In the genomic region with DNA sequence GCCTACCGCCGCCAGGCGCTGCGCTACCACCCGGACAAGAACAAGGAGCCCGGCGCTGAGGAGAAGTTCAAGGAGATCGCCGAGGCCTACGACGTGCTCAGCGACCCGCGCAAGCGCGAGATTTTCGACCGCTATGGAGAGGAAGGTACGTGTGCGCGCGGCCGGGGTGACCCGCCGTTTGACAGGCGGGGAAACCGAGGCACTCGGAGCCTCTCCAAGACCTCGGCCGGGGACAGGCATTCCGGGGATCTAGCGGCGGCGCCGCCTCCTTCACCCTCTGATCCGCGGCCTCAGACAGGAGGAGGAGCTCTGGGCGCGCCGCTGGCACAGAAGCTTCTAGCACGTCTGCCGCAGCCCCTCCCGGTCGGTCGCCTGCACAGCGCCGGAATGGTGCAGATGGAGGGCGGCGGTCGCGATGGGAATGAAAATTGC, we compare ENCODE assay signal across 8 mouse cellular contexts. TPM values are rescaled to one million over a fixed set of nuclear protein-coding genes. Genes with fewer than 3 reads are reported as not detected.
DNase-seq lines count a peak whose midpoint lies in the region; ATAC-seq lines count a peak whose summit lies in the region.

No protein-coding gene starts in this region.

- no peaks in the 10 kb centered on the region for H3K9me3 ChIP-seq in embryonic facial prominence, embryonic 12.5 days
- no peaks in the 10 kb centered on the region for H3K9me3 ChIP-seq in heart, embryonic 10.5 days
- no peaks in the 10 kb centered on the region for H3K9me3 ChIP-seq in limb, embryonic 15.5 days
- no peaks in the 10 kb centered on the region for H3K9me3 ChIP-seq in midbrain, embryonic 15.5 days

- H3K9ac ChIP-seq in embryonic facial prominence, embryonic 12.5 days, result peak overlapping the region; percentile 78
- H3K9ac ChIP-seq in limb, embryonic 15.5 days, result peak overlapping the region; percentile 89
- H3K9ac ChIP-seq in midbrain, embryonic 15.5 days, result peak overlapping the region; percentile 79

- peaks cover 36% of the 10 kb centered on the region for H3K36me3 ChIP-seq in embryonic facial prominence, embryonic 12.5 days
- peaks cover 34% of the 10 kb centered on the region for H3K36me3 ChIP-seq in heart, embryonic 10.5 days
- H3K36me3 ChIP-seq in limb, embryonic 15.5 days, result peaks cover 38% of the 10 kb centered on the region
- peaks cover 33% of the 10 kb centered on the region for H3K36me3 ChIP-seq in midbrain, embryonic 15.5 days (replicated peaks)

- WGBS in embryonic facial prominence, embryonic 12.5 days, result under 1% methylated on average over 51 of the region's 51 CpGs
- under 1% methylated on average over 51 of the region's 51 CpGs for WGBS in heart, embryonic 10.5 days
- WGBS in limb, embryonic 15.5 days, result under 1% methylated on average over 50 of the region's 51 CpGs
- under 1% methylated on average over 51 of the region's 51 CpGs for WGBS in midbrain, embryonic 15.5 days

- no peaks in the 10 kb centered on the region for H3K27me3 ChIP-seq in embryonic facial prominence, embryonic 12.5 days
- no peaks in the 10 kb centered on the region for H3K27me3 ChIP-seq in heart, embryonic 10.5 days (ENCODE audit: insufficient read depth, poor library complexity, severe bottlenecking)
- H3K27me3 ChIP-seq in limb, embryonic 15.5 days, result no peaks in the 10 kb centered on the region
- H3K27me3 ChIP-seq in midbrain, embryonic 15.5 days (replicated peaks), result no peaks in the 10 kb centered on the region

- H3K4me3 ChIP-seq in embryonic facial prominence, embryonic 12.5 days, result peak overlapping the region; percentile 82
- H3K4me3 ChIP-seq in heart, embryonic 10.5 days, result peak overlapping the region; percentile 85
- H3K4me3 ChIP-seq in limb, embryonic 15.5 days, result peak overlapping the region; percentile 88
- peak overlapping the region; percentile 79 for H3K4me3 ChIP-seq in midbrain, embryonic 15.5 days

- peaks cover 14% of the 10 kb centered on the region for H3K4me1 ChIP-seq in embryonic facial prominence, embryonic 12.5 days
- peaks cover 26% of the 10 kb centered on the region for H3K4me1 ChIP-seq in heart, embryonic 10.5 days
- H3K4me1 ChIP-seq in limb, embryonic 15.5 days, result peaks cover 27% of the 10 kb centered on the region
- peaks cover 25% of the 10 kb centered on the region for H3K4me1 ChIP-seq in midbrain, embryonic 15.5 days

- peak overlapping the region; percentile 98 for H3K27ac ChIP-seq in embryonic facial prominence, embryonic 12.5 days
- peak overlapping the region; percentile 98 for H3K27ac ChIP-seq in heart, embryonic 10.5 days
- H3K27ac ChIP-seq in limb, embryonic 15.5 days, result peak overlapping the region; percentile 99
- peak overlapping the region; percentile 98 for H3K27ac ChIP-seq in midbrain, embryonic 15.5 days

- peak; percentile 76 for ATAC-seq in embryonic facial prominence, embryonic 12.5 days (ENCODE audit: insufficient number of reproducible peaks, insufficient read depth, low FRiP score, low TSS enrichment)
- ATAC-seq in limb, embryonic 15.5 days (ENCODE audit: insufficient number of reproducible peaks, low FRiP score, low TSS enrichment, low read depth), result peak; percentile 75
- peak; percentile 77 for ATAC-seq in midbrain, embryonic 15.5 days (replicated peaks)

- DNase-seq in layer of hippocampus, adult 11-12 months (ENCODE audit: low spot score), result peak; percentile 80
- no peak for DNase-seq in layer of hippocampus, adult 9-10 months (ENCODE audit: low spot score)
- peak; percentile 91 for DNase-seq in heart, embryonic 10.5 days (ENCODE audit: low spot score)
- peak; percentile 85 for DNase-seq in kidney, adult 9 months
- peak; percentile 70 to 77 for DNase-seq in spleen, postnatal 14 days (ENCODE audit: low spot score in 2 of 2)

- peak overlapping the region; percentile 73 for H3K4me2 ChIP-seq in embryonic facial prominence, embryonic 12.5 days (replicated peaks)
- peak overlapping the region; percentile 68 for H3K4me2 ChIP-seq in limb, embryonic 15.5 days
- peak overlapping the region; percentile 81 for H3K4me2 ChIP-seq in midbrain, embryonic 15.5 days

RNA-seq across cellular contexts. Expression of gene Dnajb1, which starts 0.4 kb away (rescaled TPM):
- 69.0 and 75.4 TPM in 2 replicates for polyA plus RNA-seq in embryonic facial prominence, embryonic 12.5 days (2016; fragmentation: Nextera tagmentation; extraction: Ambion mirVana)
- polyA plus RNA-seq in heart, embryonic 10.5 days (2016; fragmentation: Nextera tagmentation; extraction: Ambion mirVana), result 51.9 and 71.5 TPM in 2 replicates
- polyA plus RNA-seq in limb, embryonic 15.5 days (2015; fragmentation: Nextera tagmentation; extraction: Ambion mirVana), result 78.5 and 79.1 TPM in 2 replicates
- polyA plus RNA-seq in midbrain, embryonic 15.5 days (2015; fragmentation: Nextera tagmentation; extraction: Ambion mirVana), result 65.2 and 65.5 TPM in 2 replicates

RNA-seq across cellular contexts. Expression of gene Tecr, which starts 0.6 kb away (rescaled TPM):
- 588 TPM in 2 replicates for polyA plus RNA-seq in embryonic facial prominence, embryonic 12.5 days (2016; fragmentation: Nextera tagmentation; extraction: Ambion mirVana)
- 568 and 608 TPM in 2 replicates for polyA plus RNA-seq in heart, embryonic 10.5 days (2016; fragmentation: Nextera tagmentation; extraction: Ambion mirVana)
- polyA plus RNA-seq in limb, embryonic 15.5 days (2015; fragmentation: Nextera tagmentation; extraction: Ambion mirVana), result 544 and 583 TPM in 2 replicates
- polyA plus RNA-seq in midbrain, embryonic 15.5 days (2015; fragmentation: Nextera tagmentation; extraction: Ambion mirVana), result 1,118 and 1,124 TPM in 2 replicates

RNA-seq across cellular contexts. Expression of gene Ndufb7, which starts 41.9 kb away (rescaled TPM):
- polyA plus RNA-seq in embryonic facial prominence, embryonic 12.5 days (2016; fragmentation: Nextera tagmentation; extraction: Ambion mirVana), result 312 and 333 TPM in 2 replicates
- 479 and 560 TPM in 2 replicates for polyA plus RNA-seq in heart, embryonic 10.5 days (2016; fragmentation: Nextera tagmentation; extraction: Ambion mirVana)
- 253 and 288 TPM in 2 replicates for polyA plus RNA-seq in limb, embryonic 15.5 days (2015; fragmentation: Nextera tagmentation; extraction: Ambion mirVana)
- 336 and 348 TPM in 2 replicates for polyA plus RNA-seq in midbrain, embryonic 15.5 days (2015; fragmentation: Nextera tagmentation; extraction: Ambion mirVana)

RNA-seq across cellular contexts. Expression of gene Gipc1, which starts 44.1 kb away (rescaled TPM):
- polyA plus RNA-seq in embryonic facial prominence, embryonic 12.5 days (2016; fragmentation: Nextera tagmentation; extraction: Ambion mirVana), result 207 and 212 TPM in 2 replicates
- 204 and 214 TPM in 2 replicates for polyA plus RNA-seq in heart, embryonic 10.5 days (2016; fragmentation: Nextera tagmentation; extraction: Ambion mirVana)
- polyA plus RNA-seq in limb, embryonic 15.5 days (2015; fragmentation: Nextera tagmentation; extraction: Ambion mirVana), result 182 and 187 TPM in 2 replicates
- 128 and 132 TPM in 2 replicates for polyA plus RNA-seq in midbrain, embryonic 15.5 days (2015; fragmentation: Nextera tagmentation; extraction: Ambion mirVana)

RNA-seq across cellular contexts. Expression of gene Ptger1, which starts 58.1 kb away (rescaled TPM):
- polyA plus RNA-seq in embryonic facial prominence, embryonic 12.5 days (2016; fragmentation: Nextera tagmentation; extraction: Ambion mirVana), result 0.87 and 1.1 TPM in 2 replicates
- 0.36 and 0.46 TPM in 2 replicates for polyA plus RNA-seq in heart, embryonic 10.5 days (2016; fragmentation: Nextera tagmentation; extraction: Ambion mirVana)
- polyA plus RNA-seq in limb, embryonic 15.5 days (2015; fragmentation: Nextera tagmentation; extraction: Ambion mirVana), result 0.95 and 1.1 TPM in 2 replicates
- 0.92 and 1.7 TPM in 2 replicates for polyA plus RNA-seq in midbrain, embryonic 15.5 days (2015; fragmentation: Nextera tagmentation; extraction: Ambion mirVana)
